Mouse (Mus musculus) forebrain, embryonic 15.5 days (tissue): Measurements from ENCODE around the gene Ulk2. TPM values are rescaled to one million over a fixed set of nuclear protein-coding genes. Genes with fewer than 3 reads are reported as not detected.

Experiments used
- ATAC-seq: fragments of 200-750 bp; cut with Nextera tagmentation; replicated peaks from 2 replicates; pipeline ENCODE4 v1.8.0; 2017; ENCODE audit warnings: mild to moderate bottlenecking, moderate TSS enrichment, moderate library complexity
- H3K27ac ChIP-seq: fragments of 300-500 bp; sonication (generic); replicated peaks from 2 replicates; pipeline ENCODE4 v1.5.1; 2015; ENCODE audit warnings: mild to moderate bottlenecking, inconsistent platforms
- H3K27me3 ChIP-seq: fragments of 300-500 bp; sonication (generic); 2 replicates; pipeline ENCODE4 v1.6.1; 2015; ENCODE audit warnings: inconsistent platforms
- H3K36me3 ChIP-seq: fragments of 300-500 bp; sonication (generic); 2 replicates; pipeline ENCODE4 v1.6.1; 2015; ENCODE audit warnings: mild to moderate bottlenecking, inconsistent platforms
- H3K4me1 ChIP-seq: fragments of 300-500 bp; sonication (generic); 2 replicates; pipeline ENCODE4 v1.6.1; 2015; ENCODE audit warnings: inconsistent platforms
- H3K4me2 ChIP-seq: fragments of 300-500 bp; sonication (generic); replicated peaks from 2 replicates; pipeline ENCODE4 v1.6.1; 2015; ENCODE audit warnings: mild to moderate bottlenecking, inconsistent platforms
- H3K4me3 ChIP-seq: fragments of 300-500 bp; sonication (generic); 2 replicates; pipeline ENCODE4 v1.5.1; 2015; ENCODE audit warnings: mild to moderate bottlenecking, inconsistent platforms
- H3K9ac ChIP-seq: fragments of 300-500 bp; sonication (generic); replicated peaks from 2 replicates; pipeline ENCODE4 v1.6.1; 2015; ENCODE audit warnings: mild to moderate bottlenecking, inconsistent platforms
- H3K9me3 ChIP-seq: fragments of 300-500 bp; sonication (generic); 2 replicates; pipeline ENCODE4 v1.6.1; 2016; ENCODE audit warnings: inconsistent platforms
- WGBS: fragments of 180-500 bp; shearing (Covaris S2); methylation state at CpG from one replicate; pipeline ENCODE4 v1.1.7; 2015; ENCODE audit warnings: mixed read lengths; 5-methylcytosine and 5-hydroxymethylcytosine counted together
- polyA plus RNA-seq: library from polyadenylated mRNA; unstranded; fragments of >200 nt; fragmentation: Nextera tagmentation; extraction: Ambion mirVana; gene quantifications from 2 replicates; pipeline ENCODE4 v1.2.1, GENCODE M21; 2015

Gene Ulk2
- 39.7 and 40.7 TPM in 2 replicates for polyA plus RNA-seq

DNA sequence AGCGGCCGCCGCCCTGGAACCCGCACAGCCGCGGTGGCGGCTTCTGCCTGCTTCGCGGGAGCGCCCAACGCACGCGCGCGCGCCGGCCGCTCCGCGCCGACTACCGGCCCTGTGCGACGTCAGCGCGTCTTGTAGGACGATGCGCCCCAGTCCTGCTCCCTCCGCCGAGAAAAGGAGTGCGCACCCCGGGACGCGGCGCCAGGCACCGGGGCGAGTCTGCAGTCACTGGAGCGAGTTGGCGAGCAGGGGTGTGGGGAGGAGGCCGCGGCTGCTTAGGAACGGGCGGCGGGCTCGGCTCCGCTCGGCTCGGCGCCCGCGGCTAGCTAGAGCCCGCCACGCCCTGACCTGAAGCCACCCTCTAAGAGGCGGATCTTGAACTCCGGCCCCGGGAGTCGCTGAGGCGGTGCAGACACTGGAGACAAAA, at the start of gene Ulk2:
Ulk2 (minus strand) TSS at position 86 of the 424 bp plus-strand sequence.
- no peaks in the 10 kb centered on the region for H3K27me3 ChIP-seq
- H3K4me1 ChIP-seq, result peaks cover 32% of the 10 kb centered on the region
- no peaks in the 10 kb centered on the region for H3K9me3 ChIP-seq
- H3K9ac ChIP-seq, result peak within 1 kb of the TSS; percentile 99
- peak within 1 kb of the TSS; percentile 98 for H3K4me3 ChIP-seq
- WGBS, result under 1% methylated on average over 55 of the region's 58 CpGs
- peak within 1 kb of the TSS; percentile 77 for H3K4me2 ChIP-seq
- H3K36me3 ChIP-seq, result peaks cover 4% of the 10 kb centered on the region; the same call in 1 of the 2 replicates
- H3K27ac ChIP-seq, result peak within 1 kb of the TSS; percentile 98
- peak; percentile 93 for ATAC-seq

DNA sequence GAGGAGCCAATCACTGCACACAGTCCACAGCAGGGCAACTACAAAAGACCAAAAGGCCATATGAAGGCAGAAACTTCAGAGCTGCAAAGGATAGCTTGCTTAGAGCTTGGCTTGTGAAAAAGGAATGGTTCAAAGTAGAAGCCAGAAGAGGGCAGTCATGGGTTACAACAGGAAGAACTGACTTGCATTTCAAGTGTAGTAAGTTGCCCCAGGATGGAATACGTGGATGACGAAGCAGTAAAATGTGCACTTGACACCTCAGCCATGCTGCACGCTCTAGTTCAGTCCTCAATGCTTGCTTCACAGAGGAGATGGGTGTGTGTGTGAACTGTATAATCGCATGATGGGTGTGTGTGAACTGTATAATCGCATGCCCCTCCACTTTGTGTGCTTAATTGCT, 27.3 kb upstream of the Ulk2 start:
- H3K27me3 ChIP-seq, result no peaks in the 10 kb centered on the region
- H3K9me3 ChIP-seq, result no peaks in the 10 kb centered on the region
- 85% methylated on average over 5 of the region's 5 CpGs for WGBS
- H3K27ac ChIP-seq, result no peak overlapping the region
- ATAC-seq, result no peak
- no peak overlapping the region for H3K4me3 ChIP-seq
- H3K4me1 ChIP-seq, result no peaks in the 10 kb centered on the region
- H3K4me2 ChIP-seq, result no peak overlapping the region
- H3K9ac ChIP-seq, result no peak overlapping the region
- H3K36me3 ChIP-seq, result peaks cover 34% of the 10 kb centered on the region

DNA sequence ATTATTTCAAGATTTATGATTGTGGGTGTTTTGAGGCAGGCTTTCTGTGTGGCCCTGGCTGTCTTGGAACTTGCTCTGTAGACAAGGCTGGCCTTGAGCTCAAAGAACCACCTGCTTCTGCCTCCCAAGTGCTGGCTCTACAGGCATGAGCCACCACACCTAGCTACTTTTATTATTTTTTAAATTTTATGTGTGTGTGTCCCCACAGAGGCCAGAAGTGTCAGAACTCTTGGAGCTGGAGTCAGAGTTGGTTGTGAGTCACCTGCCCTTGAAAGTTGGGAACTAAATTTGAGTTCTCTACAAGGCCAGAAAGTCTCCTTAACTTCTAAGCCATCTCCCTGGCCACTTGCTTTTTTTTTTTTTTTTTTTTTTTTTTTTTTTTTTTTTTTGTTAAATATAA, 25.0 kb upstream of the Ulk2 start:
- no peak overlapping the region for H3K4me3 ChIP-seq
- no peak overlapping the region for H3K9ac ChIP-seq
- H3K4me2 ChIP-seq, result no peak overlapping the region
- H3K36me3 ChIP-seq, result peaks cover 41% of the 10 kb centered on the region
- H3K4me1 ChIP-seq, result no peaks in the 10 kb centered on the region
- H3K27me3 ChIP-seq, result no peaks in the 10 kb centered on the region
- H3K27ac ChIP-seq, result no peak overlapping the region
- ATAC-seq, result no peak
- H3K9me3 ChIP-seq, result no peaks in the 10 kb centered on the region

DNA sequence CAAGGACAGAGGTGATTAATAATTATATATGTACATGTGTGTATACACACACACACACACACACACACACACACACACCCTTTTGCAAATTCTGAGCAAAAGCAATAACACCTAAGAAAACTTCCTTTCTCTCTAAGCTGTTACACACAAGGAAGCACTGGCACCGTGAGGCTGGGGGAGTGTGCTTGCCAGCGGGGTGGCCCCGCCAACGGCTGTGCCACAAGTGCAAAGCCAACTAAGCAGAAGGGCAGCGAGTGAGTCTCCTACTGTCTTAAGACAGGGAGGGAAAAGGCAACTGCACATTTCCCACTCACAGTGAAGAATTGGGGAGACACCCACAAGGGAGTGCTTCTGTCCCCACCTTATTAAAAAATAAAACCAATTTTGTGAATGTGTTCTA, 17.0 kb upstream of the Ulk2 start:
- Histone ChIP-seq H3K27me3 (no peaks in the 10 kb centered on the region), H3K9me3 (no peaks in the 10 kb centered on the region), H3K36me3 (peaks cover 76% of the 10 kb centered on the region), H3K4me1 (no peaks in the 10 kb centered on the region), H3K9ac (no peak overlapping the region), H3K4me2 (no peak overlapping the region), H3K27ac (no peak overlapping the region), H3K4me3 (no peak overlapping the region)
- WGBS, result 89% methylated on average over 5 of the region's 5 CpGs
- no peak for ATAC-seq

DNA sequence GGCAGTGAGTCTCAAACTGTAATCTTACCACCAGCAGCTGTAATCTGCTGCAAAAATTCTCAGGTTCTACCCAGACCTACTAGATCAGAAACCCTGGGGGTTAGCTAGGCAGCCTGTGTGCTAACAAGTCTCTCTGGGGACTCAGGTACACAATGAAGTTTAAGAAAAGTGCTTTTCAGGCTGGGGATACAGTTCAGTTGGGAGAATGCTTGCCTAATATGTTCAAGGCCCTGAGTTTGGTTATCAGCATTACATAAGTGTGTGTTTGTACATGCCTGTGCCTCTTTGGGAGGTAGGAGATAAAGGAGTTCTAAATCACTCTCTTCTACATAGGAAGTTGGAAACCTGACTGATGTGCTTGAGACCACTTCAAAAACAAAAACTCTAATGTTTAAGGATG, 12.0 kb upstream of the Ulk2 start:
- no peaks in the 10 kb centered on the region for H3K9me3 ChIP-seq
- H3K27me3 ChIP-seq, result no peaks in the 10 kb centered on the region
- H3K9ac ChIP-seq, result no peak overlapping the region
- H3K4me2 ChIP-seq, result no peak overlapping the region
- no peak overlapping the region for H3K27ac ChIP-seq
- no peak for ATAC-seq
- peaks cover 33% of the 10 kb centered on the region for H3K36me3 ChIP-seq
- no peaks in the 10 kb centered on the region for H3K4me1 ChIP-seq
- no peak overlapping the region for H3K4me3 ChIP-seq

DNA sequence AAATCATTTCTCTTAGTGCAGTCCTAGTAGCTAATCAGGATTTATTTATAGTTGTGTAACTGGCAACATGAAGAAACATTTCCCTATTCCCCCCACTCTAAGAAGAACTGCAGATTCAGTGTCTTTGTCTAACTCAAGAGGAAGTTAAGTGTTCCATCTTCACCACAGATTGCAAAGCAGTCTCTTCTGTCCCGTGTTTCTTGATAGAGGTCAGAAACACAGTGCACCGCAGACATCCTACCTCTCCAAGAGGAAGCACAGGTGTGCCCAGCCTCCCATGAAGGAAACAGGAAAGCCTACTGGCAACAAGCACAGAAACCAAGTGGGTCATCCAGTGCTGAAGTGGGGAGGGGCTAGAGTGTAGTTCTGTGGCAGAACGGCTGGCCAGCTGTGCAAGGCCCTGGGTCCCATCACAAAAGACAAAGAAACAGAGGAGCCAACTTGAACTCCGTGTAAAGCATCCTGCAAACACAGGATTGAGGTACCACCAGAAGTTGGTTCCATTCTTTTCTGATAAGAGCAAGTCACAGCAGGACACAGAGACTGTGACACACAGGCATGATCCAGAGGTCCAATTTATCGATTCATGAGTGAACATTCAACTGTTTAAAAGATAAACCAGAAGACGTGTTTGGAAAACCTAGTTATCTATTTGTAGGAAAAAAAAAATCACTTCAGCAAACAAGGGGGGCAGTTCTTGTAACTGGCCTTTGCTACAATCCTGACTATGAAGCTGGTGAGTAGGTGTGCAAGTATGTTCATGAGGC, 7.1 kb upstream of the Ulk2 start:
- Histone ChIP-seq H3K4me2 (no peak overlapping the region), H3K9me3 (no peaks in the 10 kb centered on the region), H3K36me3 (no peaks in the 10 kb centered on the region), H3K27me3 (no peaks in the 10 kb centered on the region), H3K4me3 (no peak overlapping the region), H3K9ac (no peak overlapping the region), H3K27ac (no peak overlapping the region), H3K4me1 (no peaks in the 10 kb centered on the region)
- no peak for ATAC-seq
- 76% methylated on average over 6 of the region's 6 CpGs for WGBS

DNA sequence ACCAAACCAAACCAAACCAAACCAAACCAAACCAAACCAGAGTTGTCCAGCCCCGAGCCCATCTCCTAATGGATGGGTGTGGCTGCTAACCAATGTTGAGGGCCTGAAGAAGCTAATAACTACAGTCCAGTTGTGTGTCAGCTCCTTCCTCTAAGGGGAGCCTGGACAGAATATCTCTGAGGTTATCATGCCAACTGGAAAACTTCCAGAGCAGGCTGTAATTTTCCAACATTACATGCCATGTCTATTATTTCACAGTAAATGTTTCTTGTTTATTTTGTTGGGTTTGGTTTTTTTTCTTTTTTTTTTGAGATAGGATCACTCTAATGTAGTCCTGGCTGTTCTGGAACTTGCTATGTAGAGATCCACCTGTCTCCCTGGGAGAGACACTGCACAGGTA, 4.4 kb upstream of the Ulk2 start:
- no peak overlapping the region for H3K9ac ChIP-seq
- H3K4me3 ChIP-seq, result no peak overlapping the region
- no peak overlapping the region for H3K4me2 ChIP-seq
- H3K27me3 ChIP-seq, result no peaks in the 10 kb centered on the region
- H3K9me3 ChIP-seq, result no peaks in the 10 kb centered on the region
- WGBS, result 77% methylated on average over 1 of the region's 1 CpGs
- H3K36me3 ChIP-seq, result no peaks in the 10 kb centered on the region
- no peak overlapping the region for H3K27ac ChIP-seq
- ATAC-seq, result no peak
- H3K4me1 ChIP-seq, result no peaks in the 10 kb centered on the region

DNA sequence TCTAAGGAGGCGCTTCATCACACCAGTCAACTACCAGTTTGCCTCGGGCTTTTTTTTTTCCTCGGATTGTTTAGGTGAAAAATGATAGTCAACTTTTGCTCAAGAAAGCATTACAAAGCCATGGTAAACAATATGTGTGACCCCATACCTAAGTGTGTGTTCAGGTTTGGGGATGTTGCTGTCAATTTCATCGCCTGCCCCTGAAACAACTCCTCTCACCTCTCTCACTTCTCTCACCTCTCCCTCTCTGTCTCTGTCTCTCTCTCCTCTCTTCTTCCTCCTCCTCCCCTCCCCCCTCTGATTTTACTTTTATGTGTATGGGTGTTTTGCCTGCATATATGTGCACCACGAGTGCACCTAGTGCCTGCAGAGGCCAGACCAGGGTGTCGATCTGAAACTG, 666 bp upstream of the Ulk2 start:
- ATAC-seq, result no peak
- Histone ChIP-seq H3K9ac (peak overlapping the region; percentile 99), H3K27me3 (no peaks in the 10 kb centered on the region), H3K4me2 (peak overlapping the region; percentile 77), H3K36me3 (peaks cover 4% of the 10 kb centered on the region; the same call in 1 of the 2 replicates), H3K9me3 (no peaks in the 10 kb centered on the region), H3K27ac (peak overlapping the region; percentile 98), H3K4me3 (peak overlapping the region; percentile 98), H3K4me1 (peaks cover 28% of the 10 kb centered on the region)
- WGBS, result 49% methylated on average over 6 of the region's 6 CpGs

DNA sequence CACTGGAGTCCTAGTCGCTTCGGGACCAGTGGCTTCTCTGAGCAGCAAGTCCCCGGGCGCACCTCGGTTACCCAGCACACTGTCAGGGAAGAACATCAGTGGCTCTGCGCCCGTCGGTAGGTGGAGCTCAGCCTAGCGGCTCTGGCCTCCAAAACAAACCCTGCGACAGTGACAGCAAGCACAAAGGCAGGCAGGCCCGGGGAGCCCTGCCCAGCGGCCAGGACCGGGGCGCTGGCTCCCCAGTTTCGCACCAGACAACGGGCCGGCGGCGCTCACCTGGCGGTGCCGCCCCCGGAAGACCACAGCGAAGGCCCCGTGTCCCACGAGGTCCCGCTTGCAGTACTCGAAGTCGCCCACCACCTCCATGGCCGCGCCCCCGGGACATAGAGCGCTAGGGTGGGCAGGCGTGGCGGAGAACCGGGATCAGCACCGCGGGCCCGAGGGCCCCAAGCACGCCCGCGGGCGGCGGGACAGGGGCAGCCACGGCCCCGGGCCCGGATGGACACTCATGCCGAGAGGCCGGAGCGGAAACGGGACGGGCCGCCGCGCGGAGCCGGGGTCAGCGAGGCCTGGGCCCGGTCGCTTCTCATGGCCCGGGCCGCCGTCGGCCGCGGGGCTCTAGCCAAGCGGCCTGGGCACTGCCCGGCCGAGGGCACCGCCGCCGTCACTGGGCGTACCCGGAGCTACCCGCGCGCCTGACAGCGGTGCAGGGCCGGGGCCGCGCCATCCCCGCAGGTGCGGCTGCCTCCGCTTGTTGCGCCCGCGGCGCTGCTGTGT, 474 bp downstream of the Ulk2 start:
- no peaks in the 10 kb centered on the region for H3K9me3 ChIP-seq
- no peaks in the 10 kb centered on the region for H3K27me3 ChIP-seq
- H3K4me1 ChIP-seq, result peaks cover 35% of the 10 kb centered on the region
- under 1% methylated on average over 84 of the region's 87 CpGs for WGBS
- H3K36me3 ChIP-seq, result peaks cover 5% of the 10 kb centered on the region; the same call in 1 of the 2 replicates
- ATAC-seq, result peak; percentile 93
- peak overlapping the region; percentile 98 for H3K27ac ChIP-seq
- peak overlapping the region; percentile 98 for H3K4me3 ChIP-seq
- H3K9ac ChIP-seq, result peak overlapping the region; percentile 99
- H3K4me2 ChIP-seq, result peak overlapping the region; percentile 77

DNA sequence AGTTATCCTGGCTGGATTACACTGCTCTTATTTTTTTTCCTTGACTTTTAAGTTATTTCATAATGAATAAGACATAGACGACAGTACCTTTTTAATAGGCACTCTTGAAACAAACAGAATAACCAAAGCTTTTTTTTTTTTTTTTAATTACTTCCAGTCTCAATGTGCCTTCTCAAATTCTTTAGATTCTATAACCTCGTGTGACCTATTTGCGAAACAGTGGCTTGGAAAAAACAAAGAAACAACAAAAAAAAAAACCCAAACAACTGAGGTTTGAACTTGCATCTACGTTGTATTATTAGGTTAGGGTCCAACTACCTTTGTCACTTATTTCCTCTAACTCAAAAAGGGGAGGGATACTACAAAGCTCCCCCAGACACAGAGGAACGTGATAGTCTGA, 1.2 kb downstream of the Ulk2 start:
- Histone ChIP-seq H3K9me3 (no peaks in the 10 kb centered on the region), H3K36me3 (peaks cover 6% of the 10 kb centered on the region; the same call in 1 of the 2 replicates), H3K4me1 (peaks cover 37% of the 10 kb centered on the region), H3K27me3 (no peaks in the 10 kb centered on the region), H3K9ac (peak overlapping the region; percentile 99), H3K4me3 (peak overlapping the region; percentile 98), H3K27ac (peak overlapping the region; percentile 98), H3K4me2 (peak overlapping the region; percentile 77)
- no peak for ATAC-seq
- WGBS, result 7% methylated on average over 5 of the region's 5 CpGs

DNA sequence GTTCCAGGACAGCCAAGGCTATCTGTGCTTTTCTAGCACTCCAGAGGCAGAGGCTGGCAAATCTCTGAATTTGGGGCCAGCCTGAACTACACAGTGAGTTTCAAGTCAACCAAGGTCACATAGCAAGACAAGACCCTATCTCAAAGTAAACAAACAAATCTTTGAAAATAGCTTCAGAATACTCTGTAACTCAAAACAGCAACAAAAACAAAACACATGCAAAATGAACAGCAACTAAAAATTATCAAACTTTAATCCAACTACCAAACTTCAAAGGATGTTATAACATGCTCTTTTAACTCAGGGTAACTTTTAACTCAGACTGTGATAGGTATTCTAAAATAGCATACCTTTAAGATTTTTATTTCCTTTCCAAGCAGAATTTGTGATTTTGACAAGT, 2.0 kb downstream of the Ulk2 start:
- H3K9me3 ChIP-seq, result no peaks in the 10 kb centered on the region
- H3K4me3 ChIP-seq, result no peak overlapping the region
- peaks cover 6% of the 10 kb centered on the region; the same call in 1 of the 2 replicates for H3K36me3 ChIP-seq
- no peak overlapping the region for H3K9ac ChIP-seq
- peak overlapping the region; percentile 34 for H3K4me2 ChIP-seq
- H3K27ac ChIP-seq, result no peak overlapping the region
- H3K27me3 ChIP-seq, result no peaks in the 10 kb centered on the region
- ATAC-seq, result no peak
- H3K4me1 ChIP-seq, result peaks cover 37% of the 10 kb centered on the region

DNA sequence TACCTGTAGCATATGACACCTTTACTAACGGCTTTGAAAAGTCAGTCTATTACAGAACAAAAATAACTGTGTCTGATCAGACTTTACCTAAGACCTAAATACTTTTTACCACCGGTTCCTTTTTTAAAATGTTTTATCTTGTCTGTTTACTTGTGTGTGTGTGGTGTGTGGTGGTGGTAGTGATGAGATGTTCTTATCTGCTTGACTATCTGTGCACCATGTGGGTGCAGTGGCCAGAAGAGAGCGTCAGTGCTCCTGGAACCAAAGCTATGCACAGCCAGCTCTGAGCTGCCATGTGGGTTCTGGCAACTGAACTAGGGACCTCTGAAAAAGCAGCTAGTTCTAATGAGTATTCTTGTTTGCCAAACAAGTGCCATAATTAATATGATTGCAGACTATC, 3.7 kb downstream of the Ulk2 start:
- H3K9ac ChIP-seq, result no peak overlapping the region
- no peaks in the 10 kb centered on the region for H3K27me3 ChIP-seq
- peaks cover 37% of the 10 kb centered on the region for H3K4me1 ChIP-seq
- H3K9me3 ChIP-seq, result no peaks in the 10 kb centered on the region
- ATAC-seq, result no peak
- H3K36me3 ChIP-seq, result peaks cover 6% of the 10 kb centered on the region; the same call in 1 of the 2 replicates
- 88% methylated on average over 3 of the region's 3 CpGs for WGBS
- no peak overlapping the region for H3K4me2 ChIP-seq
- no peak overlapping the region for H3K4me3 ChIP-seq
- H3K27ac ChIP-seq, result no peak overlapping the region
